Mouse (Mus musculus): ENCODE results near the gene Cyp2a4.
"Not testable (repeated sequence)": the region's sequence is repeated elsewhere in the genome, so short reads cannot be mapped to it uniquely, and the experiment has no call there.

Cyp2a4 gene

DNA sequence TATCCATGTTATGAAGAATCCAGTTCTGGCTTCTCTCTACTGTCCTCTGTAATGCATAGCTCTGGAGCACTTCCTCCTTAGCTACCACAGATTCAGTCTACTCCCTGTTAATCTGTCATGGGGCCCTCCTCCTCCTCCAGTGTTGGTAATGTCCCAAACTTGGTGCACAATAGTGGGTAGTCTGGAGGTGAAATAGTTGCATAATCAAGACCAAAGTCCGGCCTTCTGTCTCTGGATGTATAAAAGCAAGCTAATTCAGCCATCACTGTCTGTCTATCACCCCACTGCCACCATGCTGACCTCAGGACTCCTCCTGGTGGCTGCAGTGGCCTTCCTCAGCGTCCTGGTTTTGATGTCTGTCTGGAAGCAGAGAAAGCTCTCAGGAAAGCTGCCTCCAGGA lies at the start of gene Cyp2a4:
Gene Cyp2a4, plus strand, starts transcription at position 244 of the 400 bp plus-strand sequence.
- not testable (repeated sequence) for DNase-seq (ENCODE audit: low spot score in 2 of 2)

DNA sequence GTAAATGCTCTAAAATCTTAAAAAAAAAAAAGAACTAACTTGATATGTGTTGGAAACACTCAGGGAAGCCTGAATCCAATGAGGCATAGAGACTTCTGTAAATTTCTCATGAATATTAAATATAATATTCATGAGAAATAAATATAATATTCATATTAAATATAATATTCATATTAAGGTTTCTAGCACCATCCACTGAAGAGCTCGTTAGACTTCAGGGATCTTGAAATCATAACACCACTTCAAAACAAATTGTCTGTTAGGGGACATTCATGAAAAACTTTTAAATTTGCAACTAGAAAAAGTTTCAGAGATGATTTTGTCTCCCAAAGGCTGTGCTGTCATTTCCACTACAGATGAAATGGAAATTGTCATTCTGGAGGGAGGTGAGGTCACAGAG lies 46.9 kb upstream of the Cyp2a4 start, which contains the start of gene Vmn1r184:
Gene Vmn1r184, plus strand, starts transcription at position 301 of the 400 bp plus-strand sequence.
- DNase-seq (ENCODE audit: low spot score in 2 of 2) = not testable (repeated sequence)

DNA sequence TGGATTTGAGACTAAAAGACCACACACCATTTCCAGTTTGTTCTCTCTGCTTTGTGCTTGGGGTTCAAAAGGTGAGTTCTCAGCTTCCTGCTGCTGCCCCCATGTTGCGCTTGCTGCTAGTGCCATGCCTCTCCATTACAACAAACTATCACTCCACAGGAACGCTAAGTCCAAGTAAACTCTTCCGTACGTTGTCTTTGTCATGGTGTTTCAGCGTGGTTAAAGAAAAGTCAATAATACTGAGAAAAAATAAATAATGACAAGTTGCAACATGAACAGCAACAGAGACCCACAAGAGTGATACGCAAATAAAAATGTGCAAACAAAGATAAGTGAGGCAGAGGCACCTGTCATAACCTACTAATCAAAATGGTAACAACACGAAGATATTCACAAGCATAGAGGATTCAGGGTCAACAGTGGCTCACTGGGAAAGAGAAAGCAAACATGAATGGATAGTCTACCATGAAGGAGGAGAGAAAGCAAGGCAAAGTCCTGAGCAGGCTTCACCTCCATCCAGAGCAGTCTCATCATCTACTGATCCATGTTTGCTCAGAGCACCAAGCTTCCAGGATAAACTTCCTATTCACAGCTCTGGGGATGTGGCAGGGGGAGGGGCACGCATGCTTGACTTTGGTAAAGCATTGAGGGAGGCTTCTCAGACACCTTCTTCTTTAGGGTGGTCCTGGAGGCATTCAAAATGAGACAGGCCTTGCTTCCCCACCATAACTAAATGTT lies 3.4 kb upstream of the Cyp2a4 start:
- DNase-seq (ENCODE audit: low spot score in 2 of 2) = not testable (repeated sequence)

DNA sequence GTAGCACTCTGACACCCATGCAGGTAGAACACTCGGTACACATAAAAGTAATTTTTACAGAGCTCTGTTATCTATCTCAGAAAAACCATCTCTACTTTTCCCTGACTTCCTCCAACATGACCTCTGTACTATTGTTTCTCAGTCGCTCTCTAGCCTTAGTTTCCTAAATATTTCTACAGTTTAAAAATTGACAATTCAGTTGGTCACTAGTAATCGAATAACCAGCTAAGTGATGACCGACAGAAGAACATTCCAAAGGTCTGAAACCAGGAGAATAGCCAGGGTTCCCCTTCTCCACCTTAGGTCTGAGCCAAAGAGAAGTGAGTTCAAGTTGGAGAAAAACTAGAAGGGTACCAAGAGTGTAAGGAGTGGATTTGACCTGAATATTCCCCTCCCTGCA lies 4.8 kb downstream of the Cyp2a4 start:
- not testable (repeated sequence) for DNase-seq (ENCODE audit: low spot score in 2 of 2)

DNA sequence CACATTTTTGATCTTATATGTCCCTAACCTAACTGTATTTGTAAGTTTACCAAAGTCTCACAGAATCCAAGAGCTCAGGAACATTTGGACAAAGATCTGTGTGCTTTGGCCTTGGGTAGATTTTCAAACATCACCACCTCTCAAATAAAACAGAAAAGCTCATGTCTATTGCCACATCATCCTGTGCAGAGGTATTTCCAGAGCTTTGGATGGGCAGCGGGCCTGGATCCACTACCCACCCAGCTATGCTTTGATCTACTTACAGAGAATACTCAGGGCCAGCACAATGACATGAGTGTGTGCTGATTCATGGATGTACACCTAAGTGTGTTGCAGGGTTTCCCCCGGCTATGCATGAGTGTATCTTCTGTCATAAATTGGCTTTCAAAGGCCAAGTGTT lies 8.2 kb downstream of the Cyp2a4 start:
- DNase-seq (ENCODE audit: low spot score in 2 of 2) = not testable (repeated sequence)

DNA sequence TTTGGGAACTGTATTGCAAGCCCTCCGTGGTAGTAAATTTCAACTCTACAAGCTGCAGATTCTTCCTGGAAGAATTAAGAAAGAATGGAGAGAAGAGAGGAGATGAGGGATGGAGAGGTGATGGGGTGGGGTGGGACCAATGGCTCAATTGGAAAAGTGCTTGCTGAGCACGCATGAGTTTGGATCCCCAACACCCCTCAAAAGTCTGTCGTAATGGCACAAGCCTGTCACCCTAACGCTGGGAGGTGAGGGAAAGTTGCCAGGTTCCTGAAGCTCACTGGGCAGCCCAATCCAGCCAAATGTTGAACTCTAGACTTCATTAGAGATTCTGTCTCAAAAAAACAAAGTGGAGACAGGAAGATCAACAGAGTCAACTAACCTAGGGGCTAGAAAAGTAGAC lies 8.8 kb downstream of the Cyp2a4 start:
- DNase-seq (ENCODE audit: low spot score in 2 of 2) = not testable (repeated sequence)

DNA sequence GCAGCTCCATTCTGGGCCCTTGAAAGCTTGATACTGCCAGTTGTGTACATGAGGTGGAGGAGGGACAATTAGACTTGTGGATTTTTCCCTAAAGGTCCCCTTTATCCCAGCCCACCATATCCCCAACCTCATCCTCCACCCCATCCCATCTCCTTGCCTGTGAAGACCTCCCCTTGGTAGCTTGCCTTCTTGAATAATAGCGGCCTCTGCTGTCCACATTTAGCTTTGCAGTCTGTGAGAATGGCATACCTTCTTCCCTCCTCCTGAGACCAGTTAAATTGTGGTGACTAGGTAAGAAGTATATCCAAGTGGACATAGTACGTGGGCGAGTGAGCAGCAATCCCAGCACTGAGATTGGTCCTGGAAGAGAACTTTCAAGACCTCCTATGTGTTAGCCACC lies 13.4 kb downstream of the Cyp2a4 start:
- not testable (repeated sequence) for DNase-seq (ENCODE audit: low spot score in 2 of 2)

DNA sequence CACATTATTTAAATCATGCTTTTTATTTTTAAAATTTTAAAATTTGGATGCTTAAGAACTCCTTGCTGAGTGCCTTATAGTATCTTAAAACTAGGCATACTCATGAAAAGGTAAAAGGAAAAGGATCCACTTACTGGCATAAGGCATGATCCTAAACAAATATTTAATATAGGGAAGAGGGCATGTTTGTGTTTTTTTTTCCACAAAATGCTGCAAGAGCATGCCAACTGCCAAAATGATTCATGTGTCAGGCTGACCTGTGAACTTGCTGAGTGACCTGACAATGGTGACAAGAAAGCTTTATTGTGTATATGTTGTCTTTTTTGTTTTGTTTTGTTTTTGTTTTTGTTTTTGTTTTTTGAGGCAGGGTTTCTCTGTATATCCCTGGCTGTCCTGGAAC lies 43.2 kb downstream of the Cyp2a4 start:
- DNase-seq (ENCODE audit: low spot score in 2 of 2) = not testable (repeated sequence)

DNA sequence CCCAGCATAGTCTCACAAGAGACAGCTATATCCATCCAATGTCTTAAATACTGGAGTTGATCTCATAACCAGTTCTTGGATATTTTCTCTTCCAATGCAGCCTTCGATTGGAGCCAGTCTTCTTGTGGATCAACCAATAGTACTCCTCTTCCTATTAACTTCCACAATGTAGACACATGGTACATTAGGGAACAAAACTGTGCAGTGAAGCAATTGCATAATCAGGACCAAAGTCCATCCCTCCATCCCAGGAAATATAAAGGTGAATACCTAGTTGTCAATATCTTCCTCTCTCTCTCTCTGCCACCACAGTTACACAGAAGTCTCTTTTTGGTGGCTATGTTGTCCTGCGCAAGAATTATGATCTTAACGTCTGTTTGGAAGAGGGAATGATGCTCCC lies 45.3 kb downstream of the Cyp2a4 start:
- not testable (repeated sequence) for DNase-seq (ENCODE audit: low spot score in 2 of 2)

DNA sequence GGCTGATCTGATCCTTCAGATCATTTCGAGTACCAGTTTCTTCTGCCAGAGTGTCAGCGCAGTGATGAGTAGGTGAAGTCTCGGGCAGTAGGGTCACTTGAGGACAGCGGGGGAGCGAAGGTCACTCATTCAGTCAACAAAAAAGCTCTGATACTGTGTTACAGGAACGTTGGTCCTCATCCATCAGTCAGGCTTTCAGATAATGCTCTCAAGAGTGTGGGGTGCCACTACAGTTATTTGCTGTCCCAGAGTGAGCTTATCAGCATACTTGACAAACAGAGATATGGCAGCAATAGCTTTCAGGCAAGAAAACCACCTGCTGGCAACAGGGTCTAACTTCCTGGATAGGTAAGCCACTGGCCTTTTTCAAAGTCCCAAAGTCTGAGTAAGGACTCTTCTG lies 49.8 kb downstream of the Cyp2a4 start:
- DNase-seq (ENCODE audit: low spot score in 2 of 2) = not testable (repeated sequence)
